Comparison of ENCODE assay signal across 9 mouse cellular contexts in the genomic region with DNA sequence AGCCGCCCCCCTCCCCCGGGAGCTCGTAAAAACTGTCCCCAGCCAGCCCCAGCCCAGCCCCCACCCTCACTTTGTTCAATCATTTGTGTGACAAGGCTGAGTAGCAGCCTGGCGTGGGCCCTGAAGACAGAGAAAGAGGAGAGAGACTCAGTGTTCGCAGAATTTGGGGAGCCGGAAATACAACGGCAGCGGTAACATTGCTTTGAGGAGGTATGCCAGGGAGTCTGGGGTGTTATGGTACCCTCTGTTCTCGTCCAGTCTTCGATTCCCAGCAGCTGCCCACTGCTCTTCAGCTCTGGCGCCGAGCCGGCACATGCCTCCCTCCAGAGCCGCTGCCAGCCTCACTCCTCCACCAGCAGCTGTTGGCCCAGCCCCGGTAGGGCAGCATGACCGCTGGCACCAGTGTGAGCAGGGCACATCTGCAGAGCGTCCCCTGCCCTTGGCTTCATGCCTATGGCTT.
DNase-seq lines count a peak whose midpoint lies in the region; ATAC-seq and TF ChIP-seq lines count a peak whose summit lies in the region.
"Had no signal": no experiment of that assay in that cellular context is flagged by ENCODE, and none has a peak within 500 bp of the region (broad histone marks: within the 10 kb centered on the region; RNA-seq: fewer than 3 reads in every experiment).

No protein-coding gene starts in this region.

- 47% methylated on average over 17 of the region's 17 CpGs for WGBS in limb, embryonic 11.5 days

- no peaks in the 10 kb centered on the region for H3K27me3 ChIP-seq in limb, embryonic 11.5 days (ENCODE audit: control insufficient read depth, insufficient read depth, low read length)
- H3K27me3 ChIP-seq: liver, embryonic 15.5 days had no signal

- H3K9me3 ChIP-seq in limb, embryonic 11.5 days (ENCODE audit: control insufficient read depth, low read length), result no peaks in the 10 kb centered on the region
- H3K9me3 ChIP-seq: liver, embryonic 15.5 days had no signal

- H3K4me2 ChIP-seq in limb, embryonic 11.5 days (ENCODE audit: low read depth, severe bottlenecking), result peak overlapping the region; percentile 13; the same call in 1 of the 2 replicates
- H3K4me2 ChIP-seq: liver, embryonic 15.5 days had no signal

- H3K4me3 ChIP-seq in gastrocnemius, adult 2 months, result peak overlapping the region; percentile 34; the same call in 1 of the 2 replicates
- no peak overlapping the region for H3K4me3 ChIP-seq in limb, embryonic 11.5 days (ENCODE audit: low read depth, low read length)
- H3K4me3 ChIP-seq: liver, embryonic 15.5 days had no signal

- no peaks in the 10 kb centered on the region for H3K36me3 ChIP-seq in limb, embryonic 11.5 days (ENCODE audit: control insufficient read depth, insufficient read depth, low read length)
- H3K36me3 ChIP-seq: liver, embryonic 15.5 days had no signal

- 0 out of 2 replicates have a peak overlapping the region, but pooled peaks have one; percentile 19 for H3K9ac ChIP-seq in limb, embryonic 11.5 days (ENCODE audit: low read length)
- H3K9ac ChIP-seq: liver, embryonic 15.5 days had no signal

- no peak for ATAC-seq in limb, embryonic 11.5 days (ENCODE audit: insufficient number of reproducible peaks, low FRiP score, low TSS enrichment, low read depth)

- no peak overlapping the region for H3K27ac ChIP-seq in gastrocnemius, adult 2 months
- no peak overlapping the region for H3K27ac ChIP-seq in limb, embryonic 11.5 days (replicated peaks; ENCODE audit: low read depth, low read length)
- H3K27ac ChIP-seq: liver, embryonic 15.5 days had no signal

- H3K4me1 ChIP-seq in limb, embryonic 11.5 days (ENCODE audit: control insufficient read depth, insufficient read depth, low read length), result peaks cover 16% of the 10 kb centered on the region
- H3K4me1 ChIP-seq: liver, embryonic 15.5 days had no signal

- no peak for TF ChIP-seq CTCF in gastrocnemius, adult 2 months (IDR thresholded peaks at IDR 0.05)

- intact Hi-C loops in gastrocnemius, adult 2 months (cut with DNase I), result loop anchor here (5.0 kb wide), 2 partner anchors 119 to 239 kb away; no protein-coding TSS in a partner anchor

- peak; percentile 2 for DNase-seq in embryo, embryonic 9.5 days (ENCODE audit: extremely low spot score)
- no peak for DNase-seq in embryo, embryonic 11 days
- DNase-seq in adrenal gland, postnatal 25 days, result peak; percentile 46
- DNase-seq in gastrocnemius, adult 2 months, result peak; percentile 82
- peak; percentile 17 for DNase-seq in kidney, adult 9 months
- DNase-seq in limb, embryonic 11.5 days (ENCODE audit: low spot score), result peak; percentile 34
- peak; percentile 48 for DNase-seq in right cerebral cortex, postnatal 4 days
- DNase-seq in thymus, adult 18-20 months, result no peak

Comparison
In these comparisons a context has a peak if more than half of its experiments do, and no peak if none do; other contexts are left out.
1. DNase-seq: peak in embryo, embryonic 9.5 days (single experiment), adrenal gland, postnatal 25 days (single experiment), gastrocnemius, adult 2 months (single experiment), kidney, adult 9 months (single experiment), limb, embryonic 11.5 days (single experiment) and right cerebral cortex, postnatal 4 days (single experiment); none in embryo, embryonic 11 days (single experiment) and thymus, adult 18-20 months (0 of 2).